Mouse (Mus musculus) limb, embryonic 11.5 days (tissue): ENCODE measurements around the gene Dock4. TPM values are rescaled to one million over a fixed set of nuclear protein-coding genes. Genes with fewer than 3 reads are reported as not detected.

Source experiments
- ATAC-seq: fragments of 200-750 bp; cut with Nextera tagmentation; 2 replicates; pipeline ENCODE4 v1.8.0; 2017; ENCODE audit warnings: low read depth; ENCODE audit not compliant: insufficient number of reproducible peaks, low FRiP score, low TSS enrichment
- DNase-seq: peaks from one replicate; pipeline ENCODE4 v3.0.0-alpha.2; 2015; ENCODE audit warnings: low spot score
- H3K27ac ChIP-seq: fragments of 300-500 bp; sonication (generic); replicated peaks from 2 replicates; pipeline ENCODE4 v1.5.1; 2014; ENCODE audit warnings: low read depth, mild to moderate bottlenecking, low read length
- H3K27me3 ChIP-seq: fragments of 300-500 bp; sonication (generic); 2 replicates; pipeline ENCODE4 v1.6.1; 2014; ENCODE audit warnings: mild to moderate bottlenecking, low read length, mixed read lengths; ENCODE audit not compliant: control insufficient read depth, insufficient read depth
- H3K36me3 ChIP-seq: fragments of 300-500 bp; sonication (generic); 2 replicates; pipeline ENCODE4 v1.6.1; 2014; ENCODE audit warnings: mild to moderate bottlenecking, low read length, moderate library complexity, mixed read lengths; ENCODE audit not compliant: control insufficient read depth, insufficient read depth
- H3K4me1 ChIP-seq: fragments of 300-500 bp; sonication (generic); 2 replicates; pipeline ENCODE4 v1.6.1; 2014; ENCODE audit warnings: low read length, mixed read lengths; ENCODE audit not compliant: control insufficient read depth, insufficient read depth
- H3K4me2 ChIP-seq: fragments of 300-500 bp; sonication (generic); 2 replicates; pipeline ENCODE4 v1.6.1; 2014; ENCODE audit warnings: low read depth, mild to moderate bottlenecking, moderate library complexity; ENCODE audit not compliant: severe bottlenecking
- H3K4me3 ChIP-seq: fragments of 300-500 bp; sonication (generic); 2 replicates; pipeline ENCODE4 v1.5.1; 2014; ENCODE audit warnings: low read depth, low read length
- H3K9ac ChIP-seq: fragments of 300-500 bp; sonication (generic); 2 replicates; pipeline ENCODE4 v1.6.1; 2014; ENCODE audit warnings: mild to moderate bottlenecking, low read length
- H3K9me3 ChIP-seq: fragments of 300-500 bp; sonication (generic); 2 replicates; pipeline ENCODE4 v1.6.1; 2016; ENCODE audit warnings: low read length; ENCODE audit not compliant: control insufficient read depth
- WGBS: fragments of 180-500 bp; shearing (Covaris S2); extraction: QIAGEN DNeasy Blood & Tissue Kit; methylation state at CpG from one replicate; pipeline ENCODE4 v1.1.7; 2014; 5-methylcytosine and 5-hydroxymethylcytosine counted together
- polyA plus RNA-seq: library from polyadenylated mRNA; unstranded; fragments of >200 nt; fragmentation: Nextera tagmentation; extraction: Ambion mirVana; gene quantifications from 2 replicates; pipeline ENCODE4 v1.2.1, GENCODE M21; 2014

Gene Dock4
- polyA plus RNA-seq, 1 experiment from 2014 or later, result 13.5 TPM

DNA sequence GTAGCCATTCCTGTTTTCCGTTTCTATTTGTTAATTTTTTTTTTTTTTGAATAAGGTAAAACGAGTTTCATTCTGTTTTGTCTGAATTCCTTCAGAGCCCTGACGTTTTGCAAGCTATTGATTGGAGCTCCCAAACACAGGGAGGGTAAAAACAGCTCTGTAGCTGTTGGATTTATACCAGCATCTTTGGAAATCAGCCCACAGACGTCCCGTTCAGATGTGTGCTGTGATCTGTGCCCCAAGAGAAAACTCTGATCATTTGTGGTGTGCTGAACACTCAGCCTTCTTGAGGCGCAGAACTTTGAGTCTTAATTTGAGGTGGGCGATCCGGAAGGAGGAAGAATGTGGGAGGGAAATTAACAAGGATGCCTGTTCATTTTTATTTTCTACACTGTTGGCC, 62.7 kb downstream of the Dock4 start:
- DNase-seq (no peak), ATAC-seq (no peak)
- Histone ChIP-seq H3K4me1 (0 out of 2 replicates have a peak, but pooled peaks cover 2% of the 10 kb centered on the region), H3K27me3 (no peaks in the 10 kb centered on the region), H3K36me3 (no peaks in the 10 kb centered on the region), H3K9me3 (no peaks in the 10 kb centered on the region), H3K27ac (no peak overlapping the region), H3K4me2 (no peak overlapping the region), H3K9ac (no peak overlapping the region), H3K4me3 (no peak overlapping the region)
- WGBS, result 64% methylated on average over 8 of the region's 8 CpGs

DNA sequence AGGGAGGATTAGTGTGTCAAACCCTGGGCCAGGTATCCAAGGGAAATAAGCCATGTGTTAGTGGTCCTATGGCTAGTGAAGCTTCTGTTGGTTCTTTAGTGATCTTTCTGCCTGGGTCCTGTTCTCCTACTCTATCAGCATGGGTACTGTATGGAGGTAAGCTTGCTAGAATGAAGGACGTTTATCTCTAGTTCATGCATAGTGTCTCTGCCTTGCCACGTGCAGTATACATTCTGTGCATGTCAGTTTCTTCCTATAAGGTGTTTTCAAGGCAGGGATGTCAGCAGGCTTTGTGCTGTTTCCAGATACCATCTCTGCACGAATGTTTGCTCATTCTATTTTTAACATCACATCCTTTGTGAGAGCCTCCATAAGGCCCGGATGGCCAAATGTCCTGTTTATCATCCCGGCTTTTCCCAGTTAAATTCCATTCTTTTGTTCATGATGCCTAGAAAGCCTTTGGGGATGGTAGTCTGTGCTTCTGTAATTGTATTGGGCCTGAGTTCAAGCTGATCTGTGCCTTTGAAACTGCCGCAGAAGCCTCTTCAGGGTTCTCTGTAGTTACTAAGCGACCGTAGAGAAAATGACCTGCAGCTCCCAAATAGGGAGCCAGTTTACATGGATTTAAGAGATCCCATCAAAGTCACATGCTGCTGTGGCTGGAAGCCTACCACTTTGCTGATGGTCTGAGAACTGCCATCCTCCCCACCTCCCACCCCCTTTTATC, 66.1 kb downstream of the Dock4 start:
- 72% methylated on average over 8 of the region's 8 CpGs for WGBS
- Histone ChIP-seq H3K9me3 (no peaks in the 10 kb centered on the region), H3K4me1 (0 out of 2 replicates have a peak, but pooled peaks cover 2% of the 10 kb centered on the region), H3K9ac (no peak overlapping the region), H3K27me3 (no peaks in the 10 kb centered on the region), H3K4me3 (no peak overlapping the region), H3K4me2 (no peak overlapping the region), H3K36me3 (no peaks in the 10 kb centered on the region), H3K27ac (no peak overlapping the region)
- DNase-seq (no peak), ATAC-seq (no peak)

DNA sequence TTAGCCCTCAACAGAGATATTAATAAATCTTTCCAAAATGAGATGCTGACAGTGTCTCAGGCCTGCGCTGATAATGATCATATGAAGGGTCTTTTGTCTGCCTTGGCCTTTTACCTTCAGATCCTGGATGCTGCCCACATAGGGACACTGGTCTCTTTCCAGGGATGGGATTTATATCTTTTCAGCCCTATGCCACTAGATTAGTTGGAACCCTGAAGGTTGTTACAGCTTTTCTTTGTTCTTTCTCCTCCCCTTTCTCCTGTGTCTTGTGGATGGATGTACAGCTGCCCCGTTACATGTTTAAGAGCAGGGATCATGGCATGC, 66.6 kb downstream of the Dock4 start:
- Histone ChIP-seq H3K4me3 (no peak overlapping the region), H3K4me1 (0 out of 2 replicates have a peak, but pooled peaks cover 2% of the 10 kb centered on the region), H3K9me3 (no peaks in the 10 kb centered on the region), H3K27ac (no peak overlapping the region), H3K9ac (no peak overlapping the region), H3K4me2 (no peak overlapping the region), H3K36me3 (no peaks in the 10 kb centered on the region), H3K27me3 (no peaks in the 10 kb centered on the region)
- WGBS, result 72% methylated on average over 2 of the region's 2 CpGs
- DNase-seq, result no peak
- ATAC-seq, result no peak

DNA sequence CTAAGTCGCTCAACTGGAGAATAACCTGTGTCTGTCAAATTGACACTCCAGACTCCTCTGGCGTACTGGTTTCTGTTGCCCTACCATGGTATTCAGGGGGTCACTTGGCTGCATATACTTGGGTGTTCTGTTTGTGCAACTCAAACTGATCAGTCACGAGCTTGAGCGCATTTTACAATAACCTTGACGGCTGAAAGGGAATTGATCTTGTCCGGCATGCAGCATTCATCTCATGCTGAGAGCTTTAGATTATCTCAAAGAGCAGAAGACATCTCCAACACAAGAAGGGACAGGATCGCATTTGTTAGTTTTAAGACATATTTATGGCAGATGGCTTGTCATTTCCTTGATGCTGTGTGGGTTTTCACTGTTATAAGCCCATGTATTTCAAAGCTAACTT, 67.2 kb downstream of the Dock4 start:
- Histone ChIP-seq H3K4me1 (0 out of 2 replicates have a peak, but pooled peaks cover 2% of the 10 kb centered on the region), H3K27me3 (no peaks in the 10 kb centered on the region), H3K9me3 (no peaks in the 10 kb centered on the region), H3K9ac (no peak overlapping the region), H3K4me3 (no peak overlapping the region), H3K36me3 (no peaks in the 10 kb centered on the region), H3K4me2 (no peak overlapping the region), H3K27ac (no peak overlapping the region)
- no peak for ATAC-seq
- 85% methylated on average over 7 of the region's 7 CpGs for WGBS
- no peak for DNase-seq

DNA sequence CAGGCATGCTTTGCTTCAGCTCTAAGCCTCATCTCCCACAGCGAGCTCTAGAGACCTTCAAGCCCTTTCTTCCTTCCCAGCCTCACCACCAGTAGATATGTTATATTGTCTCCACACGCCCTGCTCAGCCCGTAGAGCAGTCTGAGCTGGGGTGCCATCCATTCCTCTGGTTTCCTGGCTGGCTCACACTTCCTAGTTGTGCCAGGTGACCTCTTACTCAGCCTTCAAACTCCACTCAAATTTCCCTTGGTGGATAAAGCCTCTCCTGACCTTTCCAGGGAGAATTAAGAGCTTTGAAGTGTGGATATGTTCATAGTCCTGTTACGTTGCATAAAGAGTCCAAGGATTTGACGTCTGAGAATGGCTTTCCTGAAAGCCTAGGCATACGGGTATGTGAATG, 68.3 kb downstream of the Dock4 start:
- 0 out of 2 replicates have a peak, but pooled peaks cover 2% of the 10 kb centered on the region for H3K4me1 ChIP-seq
- H3K9ac ChIP-seq, result no peak overlapping the region
- no peak for DNase-seq
- H3K36me3 ChIP-seq, result no peaks in the 10 kb centered on the region
- H3K9me3 ChIP-seq, result no peaks in the 10 kb centered on the region
- WGBS, result 68% methylated on average over 6 of the region's 6 CpGs
- H3K27ac ChIP-seq, result no peak overlapping the region
- H3K4me2 ChIP-seq, result no peak overlapping the region
- no peaks in the 10 kb centered on the region for H3K27me3 ChIP-seq
- H3K4me3 ChIP-seq, result no peak overlapping the region
- no peak for ATAC-seq

DNA sequence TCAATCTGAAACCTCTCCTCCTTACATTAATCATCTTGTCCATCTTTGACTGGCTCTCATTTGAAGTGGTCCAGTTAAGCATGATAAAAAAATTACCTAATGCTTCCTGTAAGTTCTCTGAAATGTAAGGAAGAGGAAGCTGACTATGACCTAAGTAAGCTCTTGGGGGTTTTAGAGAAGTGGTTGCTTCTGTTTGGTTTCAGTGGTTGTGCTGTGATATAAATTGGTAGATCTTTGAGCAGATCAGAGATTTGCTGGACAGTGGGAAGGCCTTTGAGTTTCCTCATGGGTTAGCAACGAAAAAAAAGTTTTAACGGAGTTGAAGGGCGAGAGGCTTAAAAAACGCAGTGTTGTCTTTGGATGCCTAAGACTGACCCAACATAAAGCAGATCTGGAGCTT, 76.7 kb downstream of the Dock4 start:
- DNase-seq, result no peak

DNA sequence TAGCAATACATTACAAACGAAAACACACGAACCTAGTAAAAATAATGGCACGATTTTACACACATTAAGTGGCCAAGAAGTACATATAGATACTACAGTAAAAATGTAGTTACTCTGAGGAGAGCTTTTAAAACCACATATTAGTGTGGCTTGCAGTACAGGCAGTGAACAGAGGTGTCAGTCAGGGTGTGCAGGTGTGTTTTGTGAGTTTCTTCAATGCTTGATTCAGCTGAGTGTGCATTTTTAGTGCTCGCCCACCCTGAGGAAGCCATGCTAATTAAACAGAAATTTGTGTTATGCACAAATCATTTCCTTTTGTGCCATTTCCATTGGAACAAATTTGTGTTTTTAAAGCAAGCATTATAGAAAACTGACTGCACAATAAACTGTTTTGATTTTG, 77.3 kb downstream of the Dock4 start:
- ATAC-seq, result no peak
- 88% methylated on average over 4 of the region's 4 CpGs for WGBS
- no peaks in the 10 kb centered on the region for H3K9me3 ChIP-seq

More for the DNA sequence above, 76.7 kb downstream of the Dock4 start:
- no peak overlapping the region for H3K9ac ChIP-seq
- ATAC-seq, result no peak
- H3K27ac ChIP-seq, result no peak overlapping the region
- 88% methylated on average over 4 of the region's 4 CpGs for WGBS
- no peak overlapping the region for H3K4me2 ChIP-seq
- no peaks in the 10 kb centered on the region for H3K9me3 ChIP-seq
- H3K27me3 ChIP-seq, result no peaks in the 10 kb centered on the region
- H3K4me3 ChIP-seq, result no peak overlapping the region
- H3K36me3 ChIP-seq, result no peaks in the 10 kb centered on the region
- H3K4me1 ChIP-seq, result no peaks in the 10 kb centered on the region

DNA sequence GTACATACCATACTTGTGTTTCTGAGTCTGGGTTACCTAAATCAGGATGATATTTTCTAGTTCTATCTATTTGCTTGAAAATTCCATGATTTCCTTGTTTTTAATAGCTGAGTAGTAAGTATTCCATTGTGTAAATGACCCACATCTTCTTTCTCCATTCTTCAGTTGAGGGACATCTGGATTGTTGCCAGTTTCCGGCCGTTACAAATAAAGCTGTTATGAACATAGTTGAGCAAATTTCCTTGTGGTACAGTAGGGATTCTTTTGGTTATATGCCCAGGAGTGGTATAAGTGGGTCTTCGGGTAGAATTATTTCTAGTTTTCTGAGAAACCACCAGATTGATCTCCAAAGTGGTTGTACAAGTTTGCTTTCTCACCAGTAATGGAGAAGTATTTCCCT, 79.3 kb downstream of the Dock4 start:
- no peak overlapping the region for H3K4me3 ChIP-seq
- H3K27ac ChIP-seq, result no peak overlapping the region
- DNase-seq, result no peak
- H3K4me2 ChIP-seq, result no peak overlapping the region
- WGBS, result 93% methylated on average over 3 of the region's 3 CpGs
- ATAC-seq, result no peak
- H3K9me3 ChIP-seq, result no peaks in the 10 kb centered on the region
- H3K4me1 ChIP-seq, result no peaks in the 10 kb centered on the region
- H3K27me3 ChIP-seq, result no peaks in the 10 kb centered on the region
- H3K36me3 ChIP-seq, result no peaks in the 10 kb centered on the region
- H3K9ac ChIP-seq, result no peak overlapping the region

More for the DNA sequence above, 77.3 kb downstream of the Dock4 start:
- no peak overlapping the region for H3K4me2 ChIP-seq
- no peak for DNase-seq
- H3K9ac ChIP-seq, result no peak overlapping the region
- H3K27ac ChIP-seq, result no peak overlapping the region
- no peaks in the 10 kb centered on the region for H3K4me1 ChIP-seq
- no peak overlapping the region for H3K4me3 ChIP-seq
- no peaks in the 10 kb centered on the region for H3K36me3 ChIP-seq
- H3K27me3 ChIP-seq, result no peaks in the 10 kb centered on the region
